Mouse (Mus musculus) embryonic facial prominence, embryonic 12.5 days (tissue): ENCODE results near the gene Sptb. TPM values are rescaled to one million over a fixed set of nuclear protein-coding genes. Genes with fewer than 3 reads are reported as not detected.

Source experiments
- ATAC-seq: fragments of 200-750 bp; cut with Nextera tagmentation; 2 replicates; pipeline ENCODE4 v1.8.0; 2017; ENCODE audit not compliant: insufficient number of reproducible peaks, insufficient read depth, low FRiP score, low TSS enrichment
- H3K27ac ChIP-seq: fragments of 300-500 bp; sonication (generic); 2 replicates; pipeline ENCODE4 v1.5.1; 2016; ENCODE audit warnings: mild to moderate bottlenecking
- H3K27me3 ChIP-seq: fragments of 300-500 bp; sonication (generic); 2 replicates; pipeline ENCODE4 v1.6.1; 2016; ENCODE audit warnings: mild to moderate bottlenecking, moderate library complexity
- H3K36me3 ChIP-seq: fragments of 300-500 bp; sonication (generic); 2 replicates; pipeline ENCODE4 v1.6.1; 2016; ENCODE audit warnings: mild to moderate bottlenecking
- H3K4me1 ChIP-seq: fragments of 300-500 bp; sonication (generic); 2 replicates; pipeline ENCODE4 v1.6.1; 2016
- H3K4me2 ChIP-seq: fragments of 300-500 bp; sonication (generic); replicated peaks from 2 replicates; pipeline ENCODE4 v1.6.1; 2016; ENCODE audit warnings: mild to moderate bottlenecking, moderate library complexity
- H3K4me3 ChIP-seq: fragments of 300-500 bp; sonication (generic); 2 replicates; pipeline ENCODE4 v1.5.1; 2016; ENCODE audit warnings: mild to moderate bottlenecking
- H3K9ac ChIP-seq: fragments of 300-500 bp; sonication (generic); 2 replicates; pipeline ENCODE4 v1.6.1; 2016; ENCODE audit warnings: mild to moderate bottlenecking, moderate library complexity
- H3K9me3 ChIP-seq: fragments of 300-500 bp; sonication (generic); 2 replicates; pipeline ENCODE4 v1.6.1; 2016; ENCODE audit warnings: mild to moderate bottlenecking, moderate library complexity
- WGBS: fragments of 180-500 bp; shearing (Covaris S2); methylation state at CpG from one replicate; pipeline ENCODE4 v1.1.7; 2016; 5-methylcytosine and 5-hydroxymethylcytosine counted together
- polyA plus RNA-seq: library from polyadenylated mRNA; unstranded; fragments of >200 nt; fragmentation: Nextera tagmentation; extraction: Ambion mirVana; gene quantifications from 2 replicates; pipeline ENCODE4 v1.2.1, GENCODE M21; 2016

Gene Sptb
- polyA plus RNA-seq, 1 experiment from 2014 or later: 1.8 TPM

GRCm38 (mm10) chr12:76570221-76570940 is 140.0 kb downstream of the Sptb start:
- no peak for ATAC-seq
- no peak overlapping the region for H3K4me3 ChIP-seq
- H3K27ac ChIP-seq: no peak overlapping the region
- H3K4me1 ChIP-seq: peaks cover 6% of the 10 kb centered on the region; the same call in 1 of the 2 replicates
- no peaks in the 10 kb centered on the region for H3K36me3 ChIP-seq
- H3K4me2 ChIP-seq: no peak overlapping the region
- WGBS: 59% methylated on average over 9 of the region's 9 CpGs
- no peaks in the 10 kb centered on the region for H3K27me3 ChIP-seq
- H3K9ac ChIP-seq: no peak overlapping the region
- H3K9me3 ChIP-seq: peaks cover 4% of the 10 kb centered on the region; the same call in 1 of the 2 replicates

GRCm38 (mm10) chr12:76566284-76566683 is 144.1 kb downstream of the Sptb start:
- H3K4me1 ChIP-seq: peaks cover 6% of the 10 kb centered on the region; the same call in 1 of the 2 replicates
- no peak overlapping the region for H3K9ac ChIP-seq
- H3K36me3 ChIP-seq: peaks cover 3% of the 10 kb centered on the region; the same call in 1 of the 2 replicates
- no peaks in the 10 kb centered on the region for H3K27me3 ChIP-seq
- no peak overlapping the region for H3K4me2 ChIP-seq
- no peak overlapping the region for H3K4me3 ChIP-seq
- no peak overlapping the region for H3K27ac ChIP-seq
- peaks cover 4% of the 10 kb centered on the region; the same call in 1 of the 2 replicates for H3K9me3 ChIP-seq
- no peak for ATAC-seq
- 79% methylated on average over 10 of the region's 10 CpGs for WGBS

GRCm38 (mm10) chr12:76562196-76562595 is 148.2 kb downstream of the Sptb start:
- no peak overlapping the region for H3K4me3 ChIP-seq
- H3K4me1 ChIP-seq: peaks cover 5% of the 10 kb centered on the region
- WGBS: 85% methylated on average over 4 of the region's 4 CpGs
- no peak overlapping the region for H3K27ac ChIP-seq
- no peak overlapping the region for H3K4me2 ChIP-seq
- H3K36me3 ChIP-seq: peaks cover 9% of the 10 kb centered on the region
- H3K9me3 ChIP-seq: no peaks in the 10 kb centered on the region
- no peak for ATAC-seq
- H3K27me3 ChIP-seq: no peaks in the 10 kb centered on the region
- no peak overlapping the region for H3K9ac ChIP-seq

- H3K4me1 ChIP-seq: peaks cover 22% of the 10 kb centered on the region
- H3K27me3 ChIP-seq: no peaks in the 10 kb centered on the region
- no peak overlapping the region for H3K4me3 ChIP-seq
- no peak for ATAC-seq
- WGBS: 73% methylated on average over 5 of the region's 5 CpGs
- H3K9me3 ChIP-seq: no peaks in the 10 kb centered on the region
- no peak overlapping the region for H3K27ac ChIP-seq
- no peak overlapping the region for H3K4me2 ChIP-seq
- H3K36me3 ChIP-seq: peaks cover 6% of the 10 kb centered on the region; the same call in 1 of the 2 replicates
- no peak overlapping the region for H3K9ac ChIP-seq
These were observed 152.1 kb downstream of the Sptb start for GRCm38 (mm10) chr12:76558206-76558605.

GRCm38 (mm10) chr12:76556745-76557389 is 153.5 kb downstream of the Sptb start:
- Histone ChIP-seq H3K36me3 (peaks cover 6% of the 10 kb centered on the region; the same call in 1 of the 2 replicates), H3K9me3 (no peaks in the 10 kb centered on the region), H3K27me3 (no peaks in the 10 kb centered on the region), H3K4me2 (no peak overlapping the region), H3K4me3 (no peak overlapping the region), H3K4me1 (peaks cover 22% of the 10 kb centered on the region), H3K27ac (no peak overlapping the region), H3K9ac (no peak overlapping the region)
- WGBS: 7% methylated on average over 6 of the region's 6 CpGs
- ATAC-seq: no peak

GRCm38 (mm10) chr12:76556187-76556586 is 154.2 kb downstream of the Sptb start:
- Histone ChIP-seq H3K36me3 (peaks cover 6% of the 10 kb centered on the region; the same call in 1 of the 2 replicates), H3K27ac (no peak overlapping the region), H3K9ac (no peak overlapping the region), H3K4me3 (no peak overlapping the region), H3K27me3 (no peaks in the 10 kb centered on the region), H3K9me3 (no peaks in the 10 kb centered on the region), H3K4me1 (peaks cover 22% of the 10 kb centered on the region), H3K4me2 (no peak overlapping the region)
- ATAC-seq: no peak
- WGBS: 72% methylated on average over 7 of the region's 7 CpGs

GRCm38 (mm10) chr12:76554871-76555386 is 155.4 kb downstream of the Sptb start:
- peaks cover 22% of the 10 kb centered on the region for H3K4me1 ChIP-seq
- H3K9ac ChIP-seq: no peak overlapping the region
- no peaks in the 10 kb centered on the region for H3K36me3 ChIP-seq
- no peak overlapping the region for H3K4me2 ChIP-seq
- no peaks in the 10 kb centered on the region for H3K27me3 ChIP-seq
- no peak overlapping the region for H3K4me3 ChIP-seq
- ATAC-seq: no peak
- WGBS: 90% methylated on average over 3 of the region's 3 CpGs
- H3K27ac ChIP-seq: no peak overlapping the region
- H3K9me3 ChIP-seq: no peaks in the 10 kb centered on the region

GRCm38 (mm10) chr12:76554392-76554791 is 156.0 kb downstream of the Sptb start:
- Histone ChIP-seq H3K27ac (no peak overlapping the region), H3K4me3 (no peak overlapping the region), H3K27me3 (no peaks in the 10 kb centered on the region), H3K4me2 (no peak overlapping the region), H3K9ac (no peak overlapping the region), H3K9me3 (no peaks in the 10 kb centered on the region), H3K4me1 (peaks cover 22% of the 10 kb centered on the region), H3K36me3 (no peaks in the 10 kb centered on the region)
- 73% methylated on average over 3 of the region's 3 CpGs for WGBS
- no peak for ATAC-seq

- no peak overlapping the region for H3K9ac ChIP-seq
These were observed 156.4 kb downstream of the Sptb start for GRCm38 (mm10) chr12:76553917-76554316.

GRCm38 (mm10) chr12:76552958-76553357 is 157.4 kb downstream of the Sptb start:
- peaks cover 12% of the 10 kb centered on the region; the same call in 1 of the 2 replicates for H3K27me3 ChIP-seq
- no peaks in the 10 kb centered on the region for H3K9me3 ChIP-seq
- H3K4me2 ChIP-seq: no peak overlapping the region
- H3K27ac ChIP-seq: no peak overlapping the region
- H3K4me3 ChIP-seq: no peak overlapping the region
- no peaks in the 10 kb centered on the region for H3K36me3 ChIP-seq
- H3K4me1 ChIP-seq: peaks cover 23% of the 10 kb centered on the region
- H3K9ac ChIP-seq: no peak overlapping the region
- WGBS: 83% methylated on average over 4 of the region's 4 CpGs
- ATAC-seq: no peak

More at GRCm38 (mm10) chr12:76553917-76554316, 156.4 kb downstream of the Sptb start:
- Histone ChIP-seq H3K36me3 (no peaks in the 10 kb centered on the region), H3K4me1 (peaks cover 22% of the 10 kb centered on the region), H3K27ac (no peak overlapping the region), H3K9me3 (no peaks in the 10 kb centered on the region), H3K27me3 (0 out of 2 replicates have a peak, but pooled peaks cover 2% of the 10 kb centered on the region), H3K4me2 (no peak overlapping the region), H3K4me3 (no peak overlapping the region)
- 78% methylated on average over 7 of the region's 7 CpGs for WGBS
- ATAC-seq: no peak

GRCm38 (mm10) chr12:76552321-76552720 is 158.0 kb downstream of the Sptb start:
- no peaks in the 10 kb centered on the region for H3K9me3 ChIP-seq
- no peaks in the 10 kb centered on the region for H3K36me3 ChIP-seq
- no peak for ATAC-seq
- 74% methylated on average over 8 of the region's 8 CpGs for WGBS
- H3K9ac ChIP-seq: no peak overlapping the region
- H3K27ac ChIP-seq: no peak overlapping the region
- no peak overlapping the region for H3K4me2 ChIP-seq
- H3K27me3 ChIP-seq: peaks cover 18% of the 10 kb centered on the region; the same call in 1 of the 2 replicates
- H3K4me1 ChIP-seq: peaks cover 25% of the 10 kb centered on the region
- H3K4me3 ChIP-seq: no peak overlapping the region

- no peak overlapping the region for H3K27ac ChIP-seq
- H3K9me3 ChIP-seq: no peaks in the 10 kb centered on the region
- H3K4me2 ChIP-seq: no peak overlapping the region
- no peaks in the 10 kb centered on the region for H3K36me3 ChIP-seq
- peaks cover 41% of the 10 kb centered on the region for H3K27me3 ChIP-seq
- peaks cover 31% of the 10 kb centered on the region for H3K4me1 ChIP-seq
- WGBS: 56% methylated on average over 3 of the region's 3 CpGs
- no peak for ATAC-seq
- H3K4me3 ChIP-seq: no peak overlapping the region
- no peak overlapping the region for H3K9ac ChIP-seq
These were observed 161.1 kb downstream of the Sptb start for GRCm38 (mm10) chr12:76549203-76549602.
